Mouse (Mus musculus) intestine, embryonic 16.5 days (tissue): ENCODE data around the gene Snx18. TPM values are rescaled to one million over a fixed set of nuclear protein-coding genes. Genes with fewer than 3 reads are reported as not detected.

Experiments
- ATAC-seq: fragments of 200-750 bp; cut with Nextera tagmentation; 2 replicates; pipeline ENCODE4 v1.8.0; 2017; ENCODE audit warnings: moderate TSS enrichment, moderate library complexity
- H3K27ac ChIP-seq: fragments of 300-500 bp; sonication (generic); 2 replicates; pipeline ENCODE4 v1.5.1; 2014; ENCODE audit warnings: mild to moderate bottlenecking, low read length
- H3K27me3 ChIP-seq: fragments of 300-500 bp; sonication (generic); replicated peaks from 2 replicates; pipeline ENCODE4 v1.6.1; 2014; ENCODE audit warnings: low read length, control low read depth, mixed read lengths; ENCODE audit not compliant: control insufficient read depth, insufficient read depth
- H3K36me3 ChIP-seq: fragments of 300-500 bp; sonication (generic); 2 replicates; pipeline ENCODE4 v1.6.1; 2014; ENCODE audit warnings: low read length, control low read depth; ENCODE audit not compliant: control insufficient read depth, insufficient read depth
- H3K4me1 ChIP-seq: fragments of 300-500 bp; sonication (generic); 2 replicates; pipeline ENCODE4 v1.6.1; 2014; ENCODE audit warnings: low read length, control low read depth, mixed read lengths; ENCODE audit not compliant: control insufficient read depth, insufficient read depth
- H3K4me2 ChIP-seq: fragments of 300-500 bp; sonication (generic); 2 replicates; pipeline ENCODE4 v1.6.1; 2014; ENCODE audit warnings: low read depth, low read length, control low read depth
- H3K4me3 ChIP-seq: fragments of 300-500 bp; sonication (generic); 2 replicates; pipeline ENCODE4 v1.5.1; 2014; ENCODE audit warnings: mild to moderate bottlenecking, low read length
- H3K9ac ChIP-seq: fragments of 300-500 bp; sonication (generic); 2 replicates; pipeline ENCODE4 v1.6.1; 2014; ENCODE audit warnings: low read depth, low read length
- H3K9me3 ChIP-seq: fragments of 300-500 bp; sonication (generic); 2 replicates; pipeline ENCODE4 v1.6.1; 2016; ENCODE audit warnings: low read length, control low read depth; ENCODE audit not compliant: control insufficient read depth
- WGBS: fragments of 180-500 bp; shearing (Covaris S2); extraction: QIAGEN DNeasy Blood & Tissue Kit; methylation state at CpG from one replicate; pipeline ENCODE4 v1.1.7; 2014; 5-methylcytosine and 5-hydroxymethylcytosine counted together
- polyA plus RNA-seq: library from polyadenylated mRNA; unstranded; fragments of >200 nt; fragmentation: Nextera tagmentation; extraction: Ambion mirVana; gene quantifications from 2 replicates; pipeline ENCODE4 v1.2.1, GENCODE M21; 2015

The Snx18 gene
- polyA plus RNA-seq, 1 experiment from 2014 or later = 10.1 TPM

GRCm38 (mm10) chr13:113582024-113582423 lies 36.3 kb downstream of the Snx18 start:
- Histone ChIP-seq H3K9me3 (no peaks in the 10 kb centered on the region), H3K27ac (no peak overlapping the region), H3K4me2 (no peak overlapping the region), H3K4me1 (peaks cover 3% of the 10 kb centered on the region; the same call in 1 of the 2 replicates), H3K27me3 (no peaks in the 10 kb centered on the region), H3K9ac (no peak overlapping the region), H3K4me3 (no peak overlapping the region), H3K36me3 (no peaks in the 10 kb centered on the region)
- 48% methylated on average over 1 of the region's 1 CpGs for WGBS
- no peak for ATAC-seq

- no peak for ATAC-seq
- H3K27ac ChIP-seq = no peak overlapping the region
- no peak overlapping the region for H3K4me2 ChIP-seq
- WGBS = 86% methylated on average over 5 of the region's 5 CpGs
- no peaks in the 10 kb centered on the region for H3K27me3 ChIP-seq
- no peak overlapping the region for H3K9ac ChIP-seq
- H3K4me3 ChIP-seq = no peak overlapping the region
- no peaks in the 10 kb centered on the region for H3K9me3 ChIP-seq
- H3K36me3 ChIP-seq = no peaks in the 10 kb centered on the region
- H3K4me1 ChIP-seq = peaks cover 3% of the 10 kb centered on the region; the same call in 1 of the 2 replicates
These were observed 36.9 kb downstream of the Snx18 start for GRCm38 (mm10) chr13:113581436-113581835.

- Histone ChIP-seq H3K4me1 (peaks cover 3% of the 10 kb centered on the region; the same call in 1 of the 2 replicates), H3K27ac (no peak overlapping the region), H3K4me3 (no peak overlapping the region), H3K36me3 (no peaks in the 10 kb centered on the region), H3K27me3 (no peaks in the 10 kb centered on the region), H3K9me3 (no peaks in the 10 kb centered on the region), H3K9ac (no peak overlapping the region), H3K4me2 (no peak overlapping the region)
- WGBS = 75% methylated on average over 6 of the region's 6 CpGs
- ATAC-seq = no peak
These were observed 38.0 kb downstream of the Snx18 start for GRCm38 (mm10) chr13:113580400-113580790.

- peak; percentile 77 for ATAC-seq
- H3K4me2 ChIP-seq = no peak overlapping the region
- no peaks in the 10 kb centered on the region for H3K36me3 ChIP-seq
- no peaks in the 10 kb centered on the region for H3K27me3 ChIP-seq
- H3K9ac ChIP-seq = no peak overlapping the region
- no peaks in the 10 kb centered on the region for H3K9me3 ChIP-seq
- no peak overlapping the region for H3K27ac ChIP-seq
- peaks cover 3% of the 10 kb centered on the region; the same call in 1 of the 2 replicates for H3K4me1 ChIP-seq
- H3K4me3 ChIP-seq = no peak overlapping the region
- WGBS = 32% methylated on average over 7 of the region's 7 CpGs
These were observed 38.5 kb downstream of the Snx18 start for GRCm38 (mm10) chr13:113579788-113580399.

- Histone ChIP-seq H3K9me3 (no peaks in the 10 kb centered on the region), H3K4me3 (no peak overlapping the region), H3K27me3 (no peaks in the 10 kb centered on the region), H3K27ac (no peak overlapping the region), H3K4me1 (no peaks in the 10 kb centered on the region), H3K36me3 (no peaks in the 10 kb centered on the region), H3K9ac (no peak overlapping the region), H3K4me2 (no peak overlapping the region)
- 84% methylated on average over 13 of the region's 13 CpGs for WGBS
- no peak for ATAC-seq
These were observed 44.1 kb downstream of the Snx18 start for GRCm38 (mm10) chr13:113574232-113574631.

- 87% methylated on average over 2 of the region's 2 CpGs for WGBS
These were observed 45.0 kb downstream of the Snx18 start for GRCm38 (mm10) chr13:113573377-113573776.

GRCm38 (mm10) chr13:113572046-113572686 lies 46.2 kb downstream of the Snx18 start:
- Histone ChIP-seq H3K27ac (no peak overlapping the region), H3K36me3 (no peaks in the 10 kb centered on the region), H3K9me3 (0 out of 2 replicates have a peak, but pooled peaks cover 3% of the 10 kb centered on the region), H3K4me2 (no peak overlapping the region), H3K4me3 (no peak overlapping the region), H3K27me3 (no peaks in the 10 kb centered on the region), H3K9ac (no peak overlapping the region), H3K4me1 (no peaks in the 10 kb centered on the region)
- no peak for ATAC-seq
- 80% methylated on average over 9 of the region's 9 CpGs for WGBS

More at GRCm38 (mm10) chr13:113573377-113573776, 45.0 kb downstream of the Snx18 start:
- Histone ChIP-seq H3K9ac (no peak overlapping the region), H3K4me1 (no peaks in the 10 kb centered on the region), H3K4me2 (no peak overlapping the region), H3K4me3 (no peak overlapping the region), H3K27me3 (no peaks in the 10 kb centered on the region), H3K27ac (no peak overlapping the region), H3K9me3 (0 out of 2 replicates have a peak, but pooled peaks cover under 1% of the 10 kb centered on the region), H3K36me3 (no peaks in the 10 kb centered on the region)
- ATAC-seq = no peak

- Histone ChIP-seq H3K4me3 (no peak overlapping the region), H3K36me3 (no peaks in the 10 kb centered on the region), H3K4me1 (no peaks in the 10 kb centered on the region), H3K9ac (no peak overlapping the region), H3K27ac (no peak overlapping the region), H3K4me2 (no peak overlapping the region), H3K27me3 (no peaks in the 10 kb centered on the region), H3K9me3 (0 out of 2 replicates have a peak, but pooled peaks cover 3% of the 10 kb centered on the region)
- ATAC-seq = no peak
- WGBS = 30% methylated on average over 2 of the region's 2 CpGs
These were observed 48.8 kb downstream of the Snx18 start for GRCm38 (mm10) chr13:113569526-113569925.

GRCm38 (mm10) chr13:113566951-113567350 lies 51.4 kb downstream of the Snx18 start:
- Histone ChIP-seq H3K27me3 (no peaks in the 10 kb centered on the region), H3K9ac (no peak overlapping the region), H3K9me3 (0 out of 2 replicates have a peak, but pooled peaks cover 3% of the 10 kb centered on the region), H3K4me2 (no peak overlapping the region), H3K4me1 (no peaks in the 10 kb centered on the region), H3K4me3 (no peak overlapping the region), H3K36me3 (no peaks in the 10 kb centered on the region), H3K27ac (no peak overlapping the region)
- WGBS = 82% methylated on average over 5 of the region's 5 CpGs
- ATAC-seq = no peak
